Mouse (Mus musculus): ENCODE data around the gene Msi1. TPM values are rescaled to one million over a fixed set of nuclear protein-coding genes. Genes with fewer than 3 reads are reported as not detected.
A peak's percentile ranks its signal among the peaks of the same experiment; 100 is the strongest.

The Msi1 gene
- polyA plus RNA-seq, 1 experiment from 2014 or later, result 138 TPM

DNA sequence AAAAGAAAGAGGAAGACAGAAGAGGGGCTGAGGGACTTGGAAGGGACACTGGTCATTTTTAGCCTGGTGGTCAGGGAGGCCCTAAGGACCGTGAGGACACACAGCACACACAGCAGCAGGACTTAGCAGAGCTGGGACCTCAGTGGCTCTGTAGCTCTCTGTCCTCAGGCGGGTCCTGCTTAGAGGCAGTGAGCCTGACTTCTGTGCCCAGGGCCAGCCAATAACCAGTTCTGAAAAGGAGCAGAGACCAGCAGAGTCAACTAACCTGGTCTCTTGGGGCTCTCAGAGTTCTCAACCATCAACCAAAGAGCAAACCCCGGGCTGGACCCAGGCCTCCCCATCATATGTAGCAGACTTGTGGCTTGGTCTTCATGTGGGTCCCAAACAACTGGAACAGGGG lies 19.8 kb downstream of the Msi1 start:
- 89% methylated on average over 3 of the region's 3 CpGs for WGBS
- no peak overlapping the region for H3K4me3 ChIP-seq (ENCODE audit: low read depth, low read length)
- H3K27ac ChIP-seq (ENCODE audit: low read depth, low read length), result no peak overlapping the region
- no peaks in the 10 kb centered on the region for H3K9me3 ChIP-seq (ENCODE audit: control insufficient read depth, low read length)
- peaks cover 51% of the 10 kb centered on the region for H3K36me3 ChIP-seq (ENCODE audit: control insufficient read depth, insufficient read depth, low read length)
- ATAC-seq (ENCODE audit: insufficient read depth, low FRiP score, low TSS enrichment) (no peak), DNase-seq (ENCODE audit: low spot score) (no peak)
- no peaks in the 10 kb centered on the region for H3K4me1 ChIP-seq (ENCODE audit: control insufficient read depth, insufficient read depth, low read length)
- no peak overlapping the region for H3K9ac ChIP-seq (ENCODE audit: low read length)
- no peaks in the 10 kb centered on the region for H3K27me3 ChIP-seq (ENCODE audit: control insufficient read depth, insufficient read depth, low read length)
- no peak overlapping the region for H3K4me2 ChIP-seq (ENCODE audit: low read depth)

DNA sequence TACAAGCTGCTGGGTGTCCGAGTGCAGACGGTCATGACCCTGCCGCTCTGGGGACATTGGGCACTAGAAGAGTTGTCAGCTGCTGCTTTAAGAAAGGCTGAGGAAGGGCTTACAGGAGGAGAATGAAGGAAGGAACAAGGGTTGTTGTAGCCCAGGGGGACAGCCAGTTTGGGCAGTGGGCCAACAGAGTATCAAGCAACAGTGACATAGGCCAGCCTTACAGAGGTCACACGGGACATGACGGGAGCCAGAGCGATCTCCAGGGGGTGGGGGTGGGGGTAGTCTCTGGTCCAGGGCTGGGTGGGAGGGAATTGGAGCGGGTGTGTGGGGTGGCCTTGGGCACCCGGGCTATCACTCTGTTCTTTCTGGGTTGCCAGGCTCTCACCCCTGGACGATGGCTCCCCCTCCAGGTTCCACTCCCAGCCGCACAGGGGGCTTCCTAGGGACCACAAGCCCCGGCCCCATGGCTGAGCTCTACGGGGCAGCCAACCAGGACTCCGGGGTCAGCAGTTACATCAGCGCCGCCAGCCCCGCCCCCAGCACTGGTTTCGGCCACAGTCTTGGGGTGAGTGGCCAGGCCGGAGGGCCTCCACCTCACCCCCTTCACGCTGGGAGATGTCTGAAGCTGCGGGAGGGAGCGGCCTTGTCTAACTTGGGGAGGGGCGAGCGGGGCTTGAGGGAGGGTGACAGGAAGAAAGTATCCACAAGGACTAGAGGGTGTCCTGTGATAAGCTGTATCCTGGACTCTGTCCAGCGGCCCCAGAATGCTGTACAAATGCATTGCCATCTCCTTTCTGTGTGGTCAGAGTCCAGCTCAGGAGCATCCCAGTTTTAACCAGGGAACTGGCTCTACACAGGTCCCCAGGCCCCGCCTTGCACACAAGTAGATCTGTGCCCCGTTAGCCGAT lies 21.3 kb downstream of the Msi1 start:
- Histone ChIP-seq H3K9me3 (ENCODE audit: control insufficient read depth, low read length) (no peaks in the 10 kb centered on the region), H3K4me2 (ENCODE audit: low read depth) (no peak overlapping the region), H3K27ac (ENCODE audit: low read depth, low read length) (no peak overlapping the region), H3K4me1 (ENCODE audit: control insufficient read depth, insufficient read depth, low read length) (no peaks in the 10 kb centered on the region), H3K4me3 (ENCODE audit: low read depth, low read length) (no peak overlapping the region), H3K27me3 (ENCODE audit: control insufficient read depth, insufficient read depth, low read length) (no peaks in the 10 kb centered on the region), H3K36me3 (ENCODE audit: control insufficient read depth, insufficient read depth, low read length) (peaks cover 39% of the 10 kb centered on the region), H3K9ac (ENCODE audit: low read length) (no peak overlapping the region)
- 95% methylated on average over 27 of the region's 27 CpGs for WGBS
- no peak for DNase-seq (ENCODE audit: low spot score)
- no peak for ATAC-seq (ENCODE audit: insufficient read depth, low FRiP score, low TSS enrichment)

DNA sequence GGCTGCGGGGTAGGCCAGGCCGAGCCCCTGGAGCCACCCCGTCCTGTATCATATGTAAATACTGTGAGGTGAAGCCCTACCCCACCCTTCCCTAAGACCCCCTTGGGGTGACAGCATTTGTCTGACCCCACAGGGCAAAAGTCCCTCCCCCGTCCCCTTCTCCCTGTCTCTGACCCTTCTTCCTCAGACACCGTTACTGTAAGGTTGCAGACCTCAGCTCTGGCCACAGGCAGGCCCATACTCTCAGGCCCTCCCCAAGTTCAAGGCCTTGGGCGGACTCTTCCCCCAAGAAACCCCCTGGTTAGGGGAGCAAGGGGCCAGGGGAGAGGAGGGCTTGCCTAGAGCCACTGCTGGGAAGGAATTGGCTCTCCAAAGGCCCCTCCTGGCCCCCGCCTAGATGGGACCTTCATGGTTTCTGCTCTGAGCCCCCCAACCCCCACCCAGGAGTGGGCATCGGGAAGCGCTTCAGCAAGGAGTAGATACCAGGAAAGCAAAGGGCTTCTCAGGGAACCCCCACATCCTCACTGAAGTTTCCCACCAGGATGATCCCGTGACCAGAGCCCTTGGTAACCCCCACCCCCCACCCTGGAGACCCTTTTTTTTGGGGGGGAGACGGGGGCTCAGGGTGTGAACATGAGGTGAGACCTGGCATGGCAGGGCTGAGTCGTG lies 25.2 kb downstream of the Msi1 start:
- Histone ChIP-seq H3K27me3 (ENCODE audit: control insufficient read depth, insufficient read depth, low read length) (no peaks in the 10 kb centered on the region), H3K4me1 (ENCODE audit: control insufficient read depth, insufficient read depth, low read length) (no peaks in the 10 kb centered on the region), H3K27ac (ENCODE audit: low read depth, low read length) (no peak overlapping the region), H3K4me3 (ENCODE audit: low read depth, low read length) (no peak overlapping the region), H3K4me2 (ENCODE audit: low read depth) (no peak overlapping the region), H3K9me3 (ENCODE audit: control insufficient read depth, low read length) (no peaks in the 10 kb centered on the region), H3K36me3 (ENCODE audit: control insufficient read depth, insufficient read depth, low read length) (peaks cover 22% of the 10 kb centered on the region), H3K9ac (ENCODE audit: low read length) (0 out of 2 replicates have a peak overlapping the region, but pooled peaks have one; percentile 3)
- DNase-seq (ENCODE audit: low spot score) (peak; percentile 12), ATAC-seq (ENCODE audit: insufficient read depth, low FRiP score, low TSS enrichment) (no peak)
- 86% methylated on average over 12 of the region's 12 CpGs for WGBS

DNA sequence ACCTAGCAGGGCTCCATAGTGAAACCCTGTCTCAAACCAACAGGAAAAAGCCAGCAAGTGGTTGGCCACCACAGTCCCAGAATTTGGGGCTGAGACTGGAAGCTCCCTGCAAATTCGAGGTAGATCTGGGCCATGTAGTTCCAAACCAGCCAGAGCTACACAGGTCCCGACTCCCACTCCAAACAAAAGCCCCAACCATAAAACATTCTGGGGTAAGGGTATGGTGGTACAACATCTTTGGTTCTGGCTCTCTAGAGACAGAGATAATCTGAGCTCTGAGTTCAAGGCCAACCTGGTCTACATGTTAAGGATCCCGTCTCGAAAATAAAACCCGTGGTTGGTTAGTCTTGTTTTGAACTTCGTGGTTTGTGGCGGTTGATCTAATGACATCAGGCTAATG lies 26.4 kb downstream of the Msi1 start:
- H3K9me3 ChIP-seq (ENCODE audit: control insufficient read depth, low read length), result no peaks in the 10 kb centered on the region
- ATAC-seq (ENCODE audit: insufficient read depth, low FRiP score, low TSS enrichment) (no peak), DNase-seq (ENCODE audit: low spot score) (peak; percentile 25)
- H3K27ac ChIP-seq (ENCODE audit: low read depth, low read length), result no peak overlapping the region
- H3K9ac ChIP-seq (ENCODE audit: low read length), result no peak overlapping the region
- no peaks in the 10 kb centered on the region for H3K27me3 ChIP-seq (ENCODE audit: control insufficient read depth, insufficient read depth, low read length)
- H3K4me3 ChIP-seq (ENCODE audit: low read depth, low read length), result no peak overlapping the region
- H3K4me1 ChIP-seq (ENCODE audit: control insufficient read depth, insufficient read depth, low read length), result no peaks in the 10 kb centered on the region
- H3K4me2 ChIP-seq (ENCODE audit: low read depth), result no peak overlapping the region
- 76% methylated on average over 7 of the region's 7 CpGs for WGBS
- peaks cover 15% of the 10 kb centered on the region for H3K36me3 ChIP-seq (ENCODE audit: control insufficient read depth, insufficient read depth, low read length)

DNA sequence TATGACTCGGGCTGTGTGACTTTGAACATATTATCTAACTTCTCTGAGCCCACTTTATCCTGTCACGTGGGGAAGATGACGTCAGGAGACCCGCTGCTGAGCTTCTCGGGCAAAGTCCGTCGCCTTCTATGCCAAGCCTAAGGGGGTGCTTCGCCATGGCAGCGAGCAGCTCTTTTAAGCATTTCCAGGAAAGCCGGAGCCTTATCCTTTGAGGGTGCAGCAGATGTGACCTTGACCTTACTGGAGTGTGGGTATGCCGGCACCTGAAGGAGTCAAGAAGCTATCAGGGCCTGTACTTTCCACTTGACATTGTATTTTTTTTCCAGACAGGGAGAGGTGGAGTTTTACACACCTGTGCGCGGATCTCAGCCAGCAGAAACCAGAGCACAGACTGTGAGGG lies 29.5 kb downstream of the Msi1 start:
- Histone ChIP-seq H3K4me3 (ENCODE audit: low read depth, low read length) (no peak overlapping the region), H3K4me2 (ENCODE audit: low read depth) (no peak overlapping the region), H3K36me3 (ENCODE audit: control insufficient read depth, insufficient read depth, low read length) (no peaks in the 10 kb centered on the region), H3K9me3 (ENCODE audit: control insufficient read depth, low read length) (no peaks in the 10 kb centered on the region), H3K9ac (ENCODE audit: low read length) (no peak overlapping the region), H3K27ac (ENCODE audit: low read depth, low read length) (no peak overlapping the region), H3K4me1 (ENCODE audit: control insufficient read depth, insufficient read depth, low read length) (no peaks in the 10 kb centered on the region), H3K27me3 (ENCODE audit: control insufficient read depth, insufficient read depth, low read length) (no peaks in the 10 kb centered on the region)
- no peak for DNase-seq (ENCODE audit: low spot score)
- no peak for ATAC-seq (ENCODE audit: insufficient read depth, low FRiP score, low TSS enrichment)
- 66% methylated on average over 13 of the region's 13 CpGs for WGBS

DNA sequence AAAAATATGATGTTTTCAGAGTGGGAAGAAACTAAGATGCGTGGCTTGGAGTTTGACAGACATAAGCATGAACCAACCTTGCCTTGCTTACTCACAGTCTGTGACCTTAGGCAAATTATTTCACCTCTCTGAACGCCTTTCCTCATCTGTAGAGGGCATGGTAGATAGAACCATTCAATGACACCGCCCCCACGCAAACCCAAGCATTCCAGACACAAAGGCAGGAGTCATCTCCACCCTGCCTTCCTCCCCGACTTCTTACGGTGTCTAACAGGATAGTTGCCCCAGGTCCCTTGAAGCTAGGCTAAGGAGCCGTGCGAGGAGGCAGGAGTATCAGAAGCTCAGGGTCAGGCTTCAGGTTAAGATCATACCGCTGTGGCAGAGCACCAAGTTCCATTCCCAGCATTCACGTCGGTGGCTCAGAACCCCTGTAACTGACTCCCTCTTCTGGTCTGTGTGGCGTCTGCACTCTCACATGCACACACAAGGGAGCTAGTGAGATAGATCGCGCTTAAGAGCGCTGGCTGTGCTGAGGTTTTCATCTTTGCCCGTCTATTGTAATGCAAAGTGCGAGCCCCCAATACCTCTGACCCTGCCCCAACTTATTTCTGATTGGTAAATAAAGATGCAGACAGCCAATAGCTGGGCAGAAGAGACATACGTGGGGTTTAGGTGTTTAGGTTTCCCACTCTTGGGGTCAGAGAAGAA lies 35.2 kb downstream of the Msi1 start:
- WGBS, result 82% methylated on average over 18 of the region's 18 CpGs

DNA sequence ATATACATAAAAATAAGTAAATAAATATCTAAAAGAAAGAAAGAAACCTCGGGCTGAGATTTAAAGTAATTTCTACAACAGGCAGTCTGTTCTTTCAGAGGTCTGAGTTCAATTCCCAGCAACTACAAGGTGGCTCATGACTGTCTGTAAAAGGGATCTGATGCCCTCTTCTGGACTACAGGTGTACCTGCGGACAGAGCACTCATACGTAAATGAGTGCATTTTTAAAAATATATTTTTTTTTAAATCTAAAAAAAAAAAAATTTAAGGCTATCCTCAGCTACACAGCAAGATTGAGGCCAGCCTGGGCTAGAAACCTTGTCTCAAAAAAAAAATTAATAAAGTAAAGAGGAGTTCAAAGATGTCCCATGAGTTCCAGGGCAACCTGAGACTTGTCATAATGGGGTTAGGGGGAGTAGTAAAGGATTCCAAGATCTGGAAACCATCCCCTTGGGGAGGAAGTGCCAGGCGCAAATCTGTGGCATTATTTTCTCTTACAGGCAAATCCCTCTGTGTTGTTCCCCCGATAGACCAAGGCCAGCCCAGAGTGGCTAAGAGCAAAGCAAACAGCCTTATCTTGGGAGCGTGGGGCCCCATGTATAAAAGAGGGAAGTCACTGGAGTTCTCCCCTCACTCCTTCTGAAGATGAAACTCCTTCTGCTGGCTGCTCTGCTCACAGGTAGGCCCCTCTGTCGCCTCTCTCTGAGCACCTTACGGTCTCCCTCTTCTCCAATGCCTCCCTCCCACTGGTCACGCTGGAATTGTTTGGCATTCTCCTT lies 36.4 kb downstream of the Msi1 start, which contains the start of gene Pla2g1b:
Gene Pla2g1b (plus strand): TSS at position 621 of the 779 bp plus-strand sequence.
- H3K27me3 ChIP-seq (ENCODE audit: control insufficient read depth, insufficient read depth, low read length), result no peaks in the 10 kb centered on the region
- ATAC-seq (ENCODE audit: insufficient read depth, low FRiP score, low TSS enrichment) (no peak), DNase-seq (ENCODE audit: low spot score) (no peak)
- WGBS, result 54% methylated on average over 9 of the region's 9 CpGs
- no peaks in the 10 kb centered on the region for H3K9me3 ChIP-seq (ENCODE audit: control insufficient read depth, low read length)
- H3K4me1 ChIP-seq (ENCODE audit: control insufficient read depth, insufficient read depth, low read length), result 0 out of 2 replicates have a peak, but pooled peaks cover under 1% of the 10 kb centered on the region
- no peaks in the 10 kb centered on the region for H3K36me3 ChIP-seq (ENCODE audit: control insufficient read depth, insufficient read depth, low read length)
- H3K9ac ChIP-seq (ENCODE audit: low read length), result no peak within 1 kb of the TSS
- no peak within 1 kb of the TSS for H3K4me3 ChIP-seq (ENCODE audit: low read depth, low read length)
- no peak within 1 kb of the TSS for H3K4me2 ChIP-seq (ENCODE audit: low read depth)
- no peak within 1 kb of the TSS for H3K27ac ChIP-seq (ENCODE audit: low read depth, low read length)

More for the DNA sequence above, 35.2 kb downstream of the Msi1 start:
- Histone ChIP-seq H3K4me1 (ENCODE audit: control insufficient read depth, insufficient read depth, low read length) (no peaks in the 10 kb centered on the region), H3K36me3 (ENCODE audit: control insufficient read depth, insufficient read depth, low read length) (no peaks in the 10 kb centered on the region), H3K4me2 (ENCODE audit: low read depth) (no peak overlapping the region), H3K4me3 (ENCODE audit: low read depth, low read length) (no peak overlapping the region), H3K27ac (ENCODE audit: low read depth, low read length) (no peak overlapping the region), H3K9me3 (ENCODE audit: control insufficient read depth, low read length) (no peaks in the 10 kb centered on the region), H3K27me3 (ENCODE audit: control insufficient read depth, insufficient read depth, low read length) (no peaks in the 10 kb centered on the region), H3K9ac (ENCODE audit: low read length) (no peak overlapping the region)
- ATAC-seq (ENCODE audit: insufficient read depth, low FRiP score, low TSS enrichment) (no peak), DNase-seq (ENCODE audit: low spot score) (no peak)

DNA sequence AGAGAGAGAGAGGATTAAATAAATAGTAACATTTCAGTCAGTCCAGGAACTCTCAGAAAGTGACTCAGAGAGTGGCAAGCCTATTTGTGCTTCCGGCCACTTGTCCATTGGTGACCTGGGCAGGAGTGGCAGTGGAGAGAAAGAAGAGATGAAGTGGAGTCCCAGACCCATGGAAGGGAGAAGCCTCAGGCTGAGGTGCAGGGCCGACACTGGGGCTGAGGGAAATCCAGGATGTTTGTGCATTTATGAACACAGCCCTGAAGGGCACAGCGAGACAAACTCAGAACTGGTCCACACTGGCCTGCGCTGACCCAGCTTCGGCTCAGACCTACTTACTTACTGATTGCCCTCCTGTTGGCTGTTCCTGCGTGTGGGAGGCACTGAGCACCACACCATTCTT lies 40.4 kb downstream of the Msi1 start:
- ATAC-seq (ENCODE audit: insufficient read depth, low FRiP score, low TSS enrichment) (no peak), DNase-seq (ENCODE audit: low spot score) (no peak)
- H3K9me3 ChIP-seq (ENCODE audit: control insufficient read depth, low read length), result no peaks in the 10 kb centered on the region
- H3K36me3 ChIP-seq (ENCODE audit: control insufficient read depth, insufficient read depth, low read length), result no peaks in the 10 kb centered on the region
- H3K9ac ChIP-seq (ENCODE audit: low read length), result no peak overlapping the region
- H3K4me2 ChIP-seq (ENCODE audit: low read depth), result no peak overlapping the region
- H3K27ac ChIP-seq (ENCODE audit: low read depth, low read length), result no peak overlapping the region
- H3K27me3 ChIP-seq (ENCODE audit: control insufficient read depth, insufficient read depth, low read length), result no peaks in the 10 kb centered on the region
- WGBS, result 79% methylated on average over 6 of the region's 6 CpGs
- H3K4me3 ChIP-seq (ENCODE audit: low read depth, low read length), result no peak overlapping the region
- 0 out of 2 replicates have a peak, but pooled peaks cover 2% of the 10 kb centered on the region for H3K4me1 ChIP-seq (ENCODE audit: control insufficient read depth, insufficient read depth, low read length)
